8 mouse cellular contexts compared by ENCODE assay signal in the genomic region with DNA sequence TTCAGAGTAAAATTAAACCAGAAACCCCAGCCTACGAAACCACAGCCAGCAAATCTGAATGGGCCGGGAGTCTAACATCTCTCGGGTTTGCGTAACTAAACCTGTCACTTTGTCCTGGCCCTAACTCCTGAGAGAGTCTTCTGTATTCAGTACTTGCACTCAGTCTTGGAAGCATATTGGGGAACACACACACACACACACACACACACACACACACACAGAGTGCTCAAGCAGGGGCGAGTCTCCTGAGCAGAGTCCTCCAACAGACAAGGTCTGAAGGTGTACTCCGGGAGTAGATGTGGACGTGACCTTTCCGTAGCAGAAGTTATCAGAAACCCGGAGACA. TPM values are rescaled to one million over a fixed set of nuclear protein-coding genes. Genes with fewer than 3 reads are reported as not detected.
DNase-seq lines count a peak whose midpoint lies in the region; ATAC-seq and TF ChIP-seq lines count a peak whose summit lies in the region.

No protein-coding gene starts in this region.

- peaks cover 9% of the 10 kb centered on the region; the same call in 1 of the 2 replicates for H3K27me3 ChIP-seq in kidney, postnatal 0 days (ENCODE audit: insufficient read depth, low read length)
- peaks cover 54% of the 10 kb centered on the region for H3K27me3 ChIP-seq in embryonic facial prominence, embryonic 12.5 days
- peaks cover 40% of the 10 kb centered on the region for H3K27me3 ChIP-seq in intestine, embryonic 15.5 days (replicated peaks)
- no peaks in the 10 kb centered on the region for H3K27me3 ChIP-seq in neural tube, embryonic 12.5 days (replicated peaks)

- H3K4me3 ChIP-seq in kidney, postnatal 0 days (replicated peaks; ENCODE audit: low read depth, low read length): peak overlapping the region; percentile 71
- peak overlapping the region; percentile 69 for H3K4me3 ChIP-seq in embryonic facial prominence, embryonic 12.5 days
- peak overlapping the region; percentile 72 for H3K4me3 ChIP-seq in intestine, embryonic 15.5 days (replicated peaks)
- H3K4me3 ChIP-seq in neural tube, embryonic 12.5 days: peak overlapping the region; percentile 86

- no peaks in the 10 kb centered on the region for H3K36me3 ChIP-seq in kidney, postnatal 0 days (ENCODE audit: insufficient read depth, low read length)
- H3K36me3 ChIP-seq in embryonic facial prominence, embryonic 12.5 days: no peaks in the 10 kb centered on the region
- no peaks in the 10 kb centered on the region for H3K36me3 ChIP-seq in intestine, embryonic 15.5 days
- H3K36me3 ChIP-seq in neural tube, embryonic 12.5 days: peaks cover 20% of the 10 kb centered on the region

- DNase-seq in kidney, postnatal 0 days (ENCODE audit: low spot score): no peak
- DNase-seq in kidney, postnatal 25 days: no peak
- DNase-seq in layer of hippocampus, adult 18-20 months (ENCODE audit: low spot score in 2 of 2): no peak
- DNase-seq in gastrocnemius, postnatal 25 days: no peak

- H3K27ac ChIP-seq in kidney, postnatal 0 days: no peak overlapping the region
- H3K27ac ChIP-seq in embryonic facial prominence, embryonic 12.5 days: no peak overlapping the region
- no peak overlapping the region for H3K27ac ChIP-seq in intestine, embryonic 15.5 days
- peak overlapping the region; percentile 76 for H3K27ac ChIP-seq in neural tube, embryonic 12.5 days

- TF ChIP-seq CTCF in kidney, postnatal 0 days (IDR thresholded peaks at IDR 0.05; ENCODE audit: low read depth): no peak

- no peaks in the 10 kb centered on the region for H3K9me3 ChIP-seq in kidney, postnatal 0 days (replicated peaks; ENCODE audit: low read length)
- H3K9me3 ChIP-seq in embryonic facial prominence, embryonic 12.5 days: no peaks in the 10 kb centered on the region
- no peaks in the 10 kb centered on the region for H3K9me3 ChIP-seq in intestine, embryonic 15.5 days
- 0 out of 2 replicates have a peak, but pooled peaks cover 3% of the 10 kb centered on the region for H3K9me3 ChIP-seq in neural tube, embryonic 12.5 days

- under 1% methylated on average over 9 of the region's 9 CpGs for WGBS in kidney, postnatal 0 days
- WGBS in embryonic facial prominence, embryonic 12.5 days: under 1% methylated on average over 9 of the region's 9 CpGs
- WGBS in intestine, embryonic 15.5 days: 2% methylated on average over 9 of the region's 9 CpGs
- WGBS in neural tube, embryonic 12.5 days: under 1% methylated on average over 9 of the region's 9 CpGs

- no peak for ATAC-seq in kidney, postnatal 0 days (replicated peaks; ENCODE audit: low FRiP score, low read depth)
- no peak for ATAC-seq in embryonic facial prominence, embryonic 12.5 days (ENCODE audit: insufficient number of reproducible peaks, insufficient read depth, low FRiP score, low TSS enrichment)
- no peak for ATAC-seq in intestine, embryonic 15.5 days
- ATAC-seq in neural tube, embryonic 12.5 days (ENCODE audit: low FRiP score, low read depth): 0 out of 2 replicates have a peak, but pooled peaks have one; percentile 2
- ATAC-seq in megakaryocyte-erythroid progenitor cell, adult 5-6 weeks (replicated peaks; ENCODE audit: low FRiP score, low TSS enrichment, poor library complexity, severe bottlenecking): no peak

- peaks cover 9% of the 10 kb centered on the region; the same call in 1 of the 2 replicates for H3K4me1 ChIP-seq in kidney, postnatal 0 days (replicated peaks; ENCODE audit: insufficient read depth, low read length)
- peaks cover 24% of the 10 kb centered on the region for H3K4me1 ChIP-seq in embryonic facial prominence, embryonic 12.5 days
- peaks cover 25% of the 10 kb centered on the region for H3K4me1 ChIP-seq in intestine, embryonic 15.5 days (replicated peaks)
- peaks cover 39% of the 10 kb centered on the region for H3K4me1 ChIP-seq in neural tube, embryonic 12.5 days

- H3K9ac ChIP-seq in kidney, postnatal 0 days (ENCODE audit: low read depth, low read length): no peak overlapping the region
- H3K9ac ChIP-seq in embryonic facial prominence, embryonic 12.5 days: 0 out of 2 replicates have a peak overlapping the region, but pooled peaks have one; percentile 53
- 0 out of 2 replicates have a peak overlapping the region, but pooled peaks have one; percentile 58 for H3K9ac ChIP-seq in intestine, embryonic 15.5 days
- peak overlapping the region; percentile 88 for H3K9ac ChIP-seq in neural tube, embryonic 12.5 days

- peak overlapping the region; percentile 93 for H3K4me2 ChIP-seq in kidney, postnatal 0 days (ENCODE audit: low read length)
- peak overlapping the region; percentile 99 for H3K4me2 ChIP-seq in embryonic facial prominence, embryonic 12.5 days (replicated peaks)
- peak overlapping the region; percentile 100 for H3K4me2 ChIP-seq in intestine, embryonic 15.5 days (replicated peaks)
- peak overlapping the region; percentile 95 for H3K4me2 ChIP-seq in neural tube, embryonic 12.5 days (replicated peaks)

RNA-seq across cellular contexts. Expression of gene Rhbdl3, which starts 1.3 kb away (rescaled TPM):
- 1.5 and 2.1 TPM in 2 replicates for polyA plus RNA-seq in kidney, postnatal 0 days (2015; fragmentation: Nextera tagmentation; extraction: Ambion mirVana)
- 6.4 and 7.0 TPM in 2 replicates for polyA plus RNA-seq in embryonic facial prominence, embryonic 12.5 days (2016; fragmentation: Nextera tagmentation; extraction: Ambion mirVana)
- 2.2 and 3.1 TPM in 2 replicates for polyA plus RNA-seq in intestine, embryonic 15.5 days (2015; fragmentation: Nextera tagmentation; extraction: Ambion mirVana)
- polyA plus RNA-seq in neural tube, embryonic 12.5 days (2016; fragmentation: Nextera tagmentation; extraction: Ambion mirVana): 55.9 and 59.2 TPM in 2 replicates
- 0.44 and 0.64 TPM in 2 replicates for total RNA-seq in megakaryocyte-erythroid progenitor cell, adult 5-6 weeks (2014; fragmentation: Nextera tagmentation)
- total RNA-seq in megakaryocyte-erythroid progenitor cell, adult 5-6 weeks (2017): not detected in 2 replicates
- total RNA-seq in layer of hippocampus, adult 18-20 months (2021): 10 to 100 TPM; 29.7 to 29.8 TPM
- total RNA-seq in gastrocnemius, postnatal 25 days (2021): 1 to 10 TPM; 6.9 to 7.1 TPM
